Mouse (Mus musculus) layer of hippocampus, postnatal 25 days (tissue): ENCODE measurements around the gene Hist1h2ae. TPM values are rescaled to one million over a fixed set of nuclear protein-coding genes. Genes with fewer than 3 reads are reported as not detected.
"Not testable (repeated sequence)": the region's sequence is repeated elsewhere in the genome, so short reads cannot be mapped to it uniquely, and the experiment has no call there.

ENCODE experiments used
- DNase-seq, 2 experiments: peaks; one replicate each; pipeline ENCODE4 v3.0.0; 2022; ENCODE audit warnings: mixed read lengths in 2 of 2, low spot score in 1 of 2; ENCODE audit errors: extremely low spot score in 1 of 2
- total RNA-seq, 2 experiments: library from RNA; stranded (reverse); gene quantifications; 2 replicates each; pipeline ENCODE4 v1.2.3; 2021

Hist1h2ae gene
- total RNA-seq, 2 experiments from 2014 or later, result 4.6 to 7.9 TPM

GRCm38 (mm10) chr13:23585029-23585441 lies 14.0 kb upstream of the Hist1h2ae start:
- DNase-seq, result peak; percentile 54 to 57

GRCm38 (mm10) chr13:23584331-23584730 lies 13.3 kb upstream of the Hist1h2ae start:
- DNase-seq, result no peak

GRCm38 (mm10) chr13:23583387-23584068 lies 12.5 kb upstream of the Hist1h2ae start:
- DNase-seq, result no peak

GRCm38 (mm10) chr13:23582219-23583056 lies 11.4 kb upstream of the Hist1h2ae start:
- no peak for DNase-seq

- peak; percentile 93 to 97 for DNase-seq
Observed at GRCm38 (mm10) chr13:23581408-23582218, 10.6 kb upstream of the Hist1h2ae start, which contains the start of gene Hist1h4d. Gene Hist1h4d (plus strand): TSS chr13:23581598.

GRCm38 (mm10) chr13:23577835-23578234 lies 6.8 kb upstream of the Hist1h2ae start:
- DNase-seq, result no peak

GRCm38 (mm10) chr13:23576906-23577639 lies 6.1 kb upstream of the Hist1h2ae start:
- no peak for DNase-seq

GRCm38 (mm10) chr13:23576351-23576881 lies 5.4 kb upstream of the Hist1h2ae start:
- no peak for DNase-seq

- not testable (repeated sequence) for DNase-seq
Observed at GRCm38 (mm10) chr13:23575864-23576313, 4.9 kb upstream of the Hist1h2ae start.

- DNase-seq, result peak in 1 of 2 experiments; percentile 27
Observed at GRCm38 (mm10) chr13:23575271-23575851, 4.3 kb upstream of the Hist1h2ae start, which contains the start of gene Hist1h3d. Gene Hist1h3d (plus strand): TSS chr13:23575763.

- DNase-seq, result not testable (repeated sequence)
Observed at GRCm38 (mm10) chr13:23574546-23575170, 3.6 kb upstream of the Hist1h2ae start.

GRCm38 (mm10) chr13:23573898-23574524 lies 3.0 kb upstream of the Hist1h2ae start, which contains the start of the genes Hist1h2bf and Hist1h2ad:
Gene Hist1h2bf (minus strand): TSS chr13:23574196.
Gene Hist1h2ad (plus strand): TSS chr13:23574381.
- DNase-seq, result peak; percentile 73 to 75

- DNase-seq, result not testable (repeated sequence)
Observed at GRCm38 (mm10) chr13:23573034-23573897, 2.2 kb upstream of the Hist1h2ae start.

GRCm38 (mm10) chr13:23572218-23573033 lies 1.4 kb upstream of the Hist1h2ae start:
- DNase-seq, result no peak

- not testable (repeated sequence) for DNase-seq
Observed at GRCm38 (mm10) chr13:23571504-23572217, 641 bp upstream of the Hist1h2ae start.
